Mouse (Mus musculus): Measurements from ENCODE around the gene Mapkap1. TPM values are rescaled to one million over a fixed set of nuclear protein-coding genes. Genes with fewer than 3 reads are reported as not detected.

Gene Mapkap1
- total and polyA plus RNA-seq, 3 experiments = 39.4 to 45.8 (median 40.7) TPM

DNA sequence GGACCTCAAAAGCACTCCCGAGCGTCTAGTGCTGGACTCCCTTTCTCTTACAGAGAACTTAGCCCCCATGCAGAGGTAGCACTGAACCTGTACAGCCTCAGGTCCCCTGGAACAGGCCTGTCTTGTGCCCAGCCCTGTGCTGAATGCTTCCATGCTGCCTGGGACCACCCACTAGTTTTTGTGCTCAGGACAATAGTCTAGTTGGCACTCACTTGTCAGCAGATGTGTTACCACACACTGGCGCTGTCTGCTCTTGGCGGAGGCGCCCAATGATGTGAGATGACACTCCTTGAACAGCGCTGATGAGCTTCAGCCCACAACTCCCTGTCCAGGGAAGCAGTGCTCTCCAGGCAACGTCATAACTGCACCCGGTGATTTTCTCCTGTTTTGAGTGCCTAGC lies 182.0 kb downstream of the Mapkap1 start:
- no peak overlapping the region for H3K9ac ChIP-seq (ENCODE audit: insufficient read depth, low read depth)
- no peak overlapping the region for H3K4me2 ChIP-seq (ENCODE audit: insufficient read depth, low read depth, poor library complexity, severe bottlenecking)
- no peaks in the 10 kb centered on the region for H3K27me3 ChIP-seq (replicated peaks)
- no peak for DNase-seq (ENCODE audit: extremely low read depth)
- H3K9me3 ChIP-seq (replicated peaks; ENCODE audit: low read length) = no peaks in the 10 kb centered on the region
- dilution Hi-C loops (cut with MboI; ENCODE audit: extremely low pct_ligation_motif_present, extremely low pct_unique_long_range_greater_than_20kb, low sequenced_read_pairs) (no loop called here), in situ Hi-C loops (cut with MboI; ENCODE audit: low pct_ligation_motif_present, low pct_unique_long_range_greater_than_20kb, low sequenced_read_pairs) (no loop called here)
- H3K4me1 ChIP-seq (ENCODE audit: control insufficient read depth in 1 of 2, insufficient read depth in 2 of 2) = peaks cover 0 to 5% of the 10 kb centered on the region in 2 experiments; a peak in 1 of 4 replicates
- peaks cover 7 to 57% of the 10 kb centered on the region in 2 experiments for H3K36me3 ChIP-seq (replicated peaks in 1 of 2; ENCODE audit: control insufficient read depth in 1 of 2, insufficient read depth in 1 of 2, low read length in 1 of 2)
- no peak overlapping the region for H3K4me3 ChIP-seq (replicated peaks in 1 of 3; ENCODE audit: low read depth in 2 of 3, low read length in 2 of 3, poor library complexity in 1 of 3)
- TF ChIP-seq MEF2A (IDR thresholded peaks at IDR 0.05; ENCODE audit: borderline replicate concordance, low read depth, low read length) = no peak
- no peak for TF ChIP-seq NRF1 (IDR thresholded peaks at IDR 0.05; ENCODE audit: low read depth, low read length)
- TF ChIP-seq ELF1 (IDR thresholded peaks at IDR 0.05; ENCODE audit: low read depth, low read length) = no peak
- TF ChIP-seq ZC3H11A (IDR thresholded peaks at IDR 0.05; ENCODE audit: low read depth, low read length) = no peak
- TF ChIP-seq JUND (conservative IDR thresholded peaks at IDR 0.05; ENCODE audit: low read depth, low read length) = no peak
- TF ChIP-seq MAFK (IDR thresholded peaks at IDR 0.05; ENCODE audit: insufficient replicate concordance, low read length) = no peak
- no peak for TF ChIP-seq MAX (IDR thresholded peaks at IDR 0.05; ENCODE audit: low read length)
- no peak overlapping the region for H3K27ac ChIP-seq (ENCODE audit: insufficient read depth, low read depth)
- no peaks in the 10 kb centered on the region for H3K79me2 ChIP-seq (replicated peaks; ENCODE audit: control insufficient read depth, extremely low read depth, insufficient read depth, poor library complexity, severe bottlenecking)

GRCm38 (mm10) chr2:34591721-34592360 lies 185.3 kb downstream of the Mapkap1 start:
- H3K79me2 ChIP-seq (replicated peaks; ENCODE audit: control insufficient read depth, extremely low read depth, insufficient read depth, poor library complexity, severe bottlenecking) = no peaks in the 10 kb centered on the region
- no peak overlapping the region for H3K27ac ChIP-seq (ENCODE audit: insufficient read depth, low read depth)
- DNase-seq (ENCODE audit: extremely low read depth) = no peak
- no peaks in the 10 kb centered on the region for H3K27me3 ChIP-seq (replicated peaks)
- H3K9ac ChIP-seq (ENCODE audit: insufficient read depth, low read depth) = no peak overlapping the region
- H3K9me3 ChIP-seq (replicated peaks; ENCODE audit: low read length) = no peaks in the 10 kb centered on the region
- TF ChIP-seq RAD21 (IDR thresholded peaks at IDR 0.05; ENCODE audit: low read depth, low read length) (no peak), NELFE (IDR thresholded peaks at IDR 0.05; ENCODE audit: low read depth, low read length) (no peak), MEF2A (IDR thresholded peaks at IDR 0.05; ENCODE audit: borderline replicate concordance, low read depth, low read length) (no peak)
- dilution Hi-C loops (cut with MboI; ENCODE audit: extremely low pct_ligation_motif_present, extremely low pct_unique_long_range_greater_than_20kb, low sequenced_read_pairs) (no loop called here), in situ Hi-C loops (cut with MboI; ENCODE audit: low pct_ligation_motif_present, low pct_unique_long_range_greater_than_20kb, low sequenced_read_pairs) (no loop called here)
- peaks cover 2 to 37% of the 10 kb centered on the region in 2 experiments for H3K36me3 ChIP-seq (replicated peaks in 1 of 2; ENCODE audit: control insufficient read depth in 1 of 2, insufficient read depth in 1 of 2, low read length in 1 of 2)
- no peak overlapping the region for H3K4me2 ChIP-seq (ENCODE audit: insufficient read depth, low read depth, poor library complexity, severe bottlenecking)
- H3K4me1 ChIP-seq (ENCODE audit: control insufficient read depth in 1 of 2, insufficient read depth in 2 of 2) = peaks cover 0 to 5% of the 10 kb centered on the region in 2 experiments; a peak in 1 of 4 replicates
- no peak overlapping the region for H3K4me3 ChIP-seq (replicated peaks in 1 of 3; ENCODE audit: low read depth in 2 of 3, low read length in 2 of 3, poor library complexity in 1 of 3)

DNA sequence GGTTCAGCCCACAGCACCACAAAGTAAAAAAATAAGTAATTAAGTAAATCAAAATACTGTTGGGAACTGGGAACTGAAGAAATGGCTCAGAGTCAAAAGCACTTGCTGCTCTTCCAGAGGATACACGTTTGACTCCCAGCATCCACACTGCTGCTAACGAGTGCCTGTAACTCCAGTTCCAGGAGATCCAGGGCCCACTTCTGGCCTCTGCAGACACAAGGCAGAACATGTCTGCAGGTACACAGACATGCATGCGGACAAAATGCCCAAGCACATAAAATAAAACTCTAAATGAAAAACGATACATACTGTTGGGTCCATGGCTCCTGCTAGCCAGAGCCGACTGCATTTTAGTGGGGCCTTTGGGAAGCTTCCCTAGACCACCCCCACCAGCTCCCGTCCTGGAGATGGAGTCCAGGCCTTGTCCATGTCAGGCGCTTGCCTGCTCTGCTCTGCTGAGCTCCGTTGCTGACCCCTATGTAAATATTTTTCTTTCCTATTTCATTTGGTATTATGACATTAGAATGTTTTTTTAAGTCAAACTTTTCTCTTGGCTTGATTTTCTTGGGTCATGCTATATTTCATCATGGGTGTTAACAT lies 185.9 kb downstream of the Mapkap1 start:
- no peak overlapping the region for H3K4me2 ChIP-seq (ENCODE audit: insufficient read depth, low read depth, poor library complexity, severe bottlenecking)
- no peak for TF ChIP-seq NRF1 (IDR thresholded peaks at IDR 0.05; ENCODE audit: low read depth, low read length)
- no peak for TF ChIP-seq RCOR1 (conservative IDR thresholded peaks at IDR 0.05; ENCODE audit: low read depth, low read length)
- no peak for TF ChIP-seq POLR2AphosphoS2 (IDR thresholded peaks at IDR 0.05; ENCODE audit: low read depth, low read length)
- no peak for TF ChIP-seq ELF1 (IDR thresholded peaks at IDR 0.05; ENCODE audit: low read depth, low read length)
- no peak for TF ChIP-seq ETS1 (conservative IDR thresholded peaks at IDR 0.05; ENCODE audit: low read depth, low read length)
- no peak for TF ChIP-seq TBP (conservative IDR thresholded peaks at IDR 0.05; ENCODE audit: low read depth, low read length)
- no peak for TF ChIP-seq USF2 (conservative IDR thresholded peaks at IDR 0.05; ENCODE audit: low read depth, low read length)
- TF ChIP-seq JUND (conservative IDR thresholded peaks at IDR 0.05; ENCODE audit: low read depth, low read length) = no peak
- TF ChIP-seq BHLHE40 (IDR thresholded peaks at IDR 0.05; ENCODE audit: low read depth, low read length) = no peak
- TF ChIP-seq TCF12 (IDR thresholded peaks at IDR 0.05; ENCODE audit: low read depth, low read length) = no peak
- TF ChIP-seq ZMIZ1 (IDR thresholded peaks at IDR 0.05; ENCODE audit: low read depth, low read length) = no peak
- no peak for TF ChIP-seq USF1 (IDR thresholded peaks at IDR 0.05; ENCODE audit: low read depth, low read length)
- no peak for TF ChIP-seq MEF2A (IDR thresholded peaks at IDR 0.05; ENCODE audit: borderline replicate concordance, low read depth, low read length)
- TF ChIP-seq ZKSCAN1 (IDR thresholded peaks at IDR 0.05; ENCODE audit: borderline replicate concordance, low read depth, low read length) = no peak
- no peak for TF ChIP-seq ZC3H11A (IDR thresholded peaks at IDR 0.05; ENCODE audit: low read depth, low read length)
- no peak for TF ChIP-seq MYC (IDR thresholded peaks at IDR 0.05; ENCODE audit: low read depth, low read length)
- TF ChIP-seq MAX (IDR thresholded peaks at IDR 0.05; ENCODE audit: low read length) = no peak
- in situ Hi-C loops (cut with MboI; ENCODE audit: low pct_ligation_motif_present, low pct_unique_long_range_greater_than_20kb, low sequenced_read_pairs) (no loop called here), dilution Hi-C loops (cut with MboI; ENCODE audit: extremely low pct_ligation_motif_present, extremely low pct_unique_long_range_greater_than_20kb, low sequenced_read_pairs) (no loop called here)
- no peaks in the 10 kb centered on the region for H3K27me3 ChIP-seq (replicated peaks)
- no peaks in the 10 kb centered on the region for H3K79me2 ChIP-seq (replicated peaks; ENCODE audit: control insufficient read depth, extremely low read depth, insufficient read depth, poor library complexity, severe bottlenecking)
- H3K9me3 ChIP-seq (replicated peaks; ENCODE audit: low read length) = no peaks in the 10 kb centered on the region
- no peak overlapping the region for H3K4me3 ChIP-seq (replicated peaks in 1 of 3; ENCODE audit: low read depth in 2 of 3, low read length in 2 of 3, poor library complexity in 1 of 3)
- no peak overlapping the region for H3K9ac ChIP-seq (ENCODE audit: insufficient read depth, low read depth)
- H3K27ac ChIP-seq (ENCODE audit: insufficient read depth, low read depth) = no peak overlapping the region
- H3K4me1 ChIP-seq (ENCODE audit: control insufficient read depth in 1 of 2, insufficient read depth in 2 of 2) = peaks cover 0 to 5% of the 10 kb centered on the region in 2 experiments; a peak in 1 of 4 replicates
- DNase-seq (ENCODE audit: extremely low read depth) = no peak
- peaks cover 2 to 37% of the 10 kb centered on the region in 2 experiments for H3K36me3 ChIP-seq (replicated peaks in 1 of 2; ENCODE audit: control insufficient read depth in 1 of 2, insufficient read depth in 1 of 2, low read length in 1 of 2)

All from CH12.LX (cell line).